Mouse (Mus musculus) urinary bladder, adult 2 months (tissue): Measurements from ENCODE around the gene Srd5a1. TPM values are rescaled to one million over a fixed set of nuclear protein-coding genes. Genes with fewer than 3 reads are reported as not detected.
"Not testable (repeated sequence)": the region's sequence is repeated elsewhere in the genome, so short reads cannot be mapped to it uniquely, and the experiment has no call there.

Source experiments
- DNase-seq: peaks from one replicate; pipeline ENCODE4 v3.0.0; 2022; ENCODE audit warnings: low spot score
- polyA plus RNA-seq: library from polyadenylated mRNA; depleted of rRNA; stranded (reverse); fragments of >200 nt; gene quantifications from 2 replicates; pipeline ENCODE4 v1.2.3, GENCODE M21; 2012

Gene Srd5a1
- polyA plus RNA-seq, 1 experiment: 150 TPM

GRCm38 (mm10) chr13:69624510-69624909 is 13.3 kb upstream of the Srd5a1 start:
- no peak for DNase-seq

GRCm38 (mm10) chr13:69623843-69624242 is 12.6 kb upstream of the Srd5a1 start:
- no peak for DNase-seq

- DNase-seq: no peak
These were observed 5.5 kb upstream of the Srd5a1 start for GRCm38 (mm10) chr13:69616716-69617115.

GRCm38 (mm10) chr13:69612175-69612544 is 918 bp upstream of the Srd5a1 start:
- no peak for DNase-seq

- no peak for DNase-seq
These were observed 368 bp downstream of the Srd5a1 start for GRCm38 (mm10) chr13:69610751-69611397.

- DNase-seq: no peak
These were observed 2.5 kb downstream of the Srd5a1 start for GRCm38 (mm10) chr13:69608734-69609133.

- DNase-seq: no peak
These were observed 6.6 kb downstream of the Srd5a1 start for GRCm38 (mm10) chr13:69604670-69605069.

GRCm38 (mm10) chr13:69601321-69601720 is 9.9 kb downstream of the Srd5a1 start:
- DNase-seq: no peak

- not testable (repeated sequence) for DNase-seq
These were observed 10.4 kb downstream of the Srd5a1 start for GRCm38 (mm10) chr13:69600863-69601262.

- no peak for DNase-seq
These were observed 12.4 kb downstream of the Srd5a1 start for GRCm38 (mm10) chr13:69598867-69599266.

- no peak for DNase-seq
These were observed 14.7 kb downstream of the Srd5a1 start for GRCm38 (mm10) chr13:69596515-69596914.

- DNase-seq: no peak
These were observed 15.3 kb downstream of the Srd5a1 start for GRCm38 (mm10) chr13:69595911-69596310.

- DNase-seq: no peak
These were observed 16.5 kb downstream of the Srd5a1 start for GRCm38 (mm10) chr13:69594577-69595256.

- no peak for DNase-seq
These were observed 17.8 kb downstream of the Srd5a1 start for GRCm38 (mm10) chr13:69593453-69593852.

- no peak for DNase-seq
These were observed 19.0 kb downstream of the Srd5a1 start for GRCm38 (mm10) chr13:69592226-69592625.

- no peak for DNase-seq
These were observed 19.9 kb downstream of the Srd5a1 start for GRCm38 (mm10) chr13:69591338-69591737.

GRCm38 (mm10) chr13:69588263-69588662 is 23.0 kb downstream of the Srd5a1 start:
- DNase-seq: no peak

- DNase-seq: no peak
These were observed 23.4 kb downstream of the Srd5a1 start for GRCm38 (mm10) chr13:69587849-69588248.

- no peak for DNase-seq
These were observed 24.9 kb downstream of the Srd5a1 start for GRCm38 (mm10) chr13:69586337-69586736.

GRCm38 (mm10) chr13:69585828-69586227 is 25.4 kb downstream of the Srd5a1 start:
- DNase-seq: no peak

- no peak for DNase-seq
These were observed 27.7 kb downstream of the Srd5a1 start for GRCm38 (mm10) chr13:69583591-69583990.

GRCm38 (mm10) chr13:69582411-69582810 is 28.8 kb downstream of the Srd5a1 start:
- DNase-seq: no peak

GRCm38 (mm10) chr13:69577181-69577834 is 33.9 kb downstream of the Srd5a1 start:
- no peak for DNase-seq
